Mouse (Mus musculus): ENCODE results near the gene Robo2.

Robo2 gene

DNA sequence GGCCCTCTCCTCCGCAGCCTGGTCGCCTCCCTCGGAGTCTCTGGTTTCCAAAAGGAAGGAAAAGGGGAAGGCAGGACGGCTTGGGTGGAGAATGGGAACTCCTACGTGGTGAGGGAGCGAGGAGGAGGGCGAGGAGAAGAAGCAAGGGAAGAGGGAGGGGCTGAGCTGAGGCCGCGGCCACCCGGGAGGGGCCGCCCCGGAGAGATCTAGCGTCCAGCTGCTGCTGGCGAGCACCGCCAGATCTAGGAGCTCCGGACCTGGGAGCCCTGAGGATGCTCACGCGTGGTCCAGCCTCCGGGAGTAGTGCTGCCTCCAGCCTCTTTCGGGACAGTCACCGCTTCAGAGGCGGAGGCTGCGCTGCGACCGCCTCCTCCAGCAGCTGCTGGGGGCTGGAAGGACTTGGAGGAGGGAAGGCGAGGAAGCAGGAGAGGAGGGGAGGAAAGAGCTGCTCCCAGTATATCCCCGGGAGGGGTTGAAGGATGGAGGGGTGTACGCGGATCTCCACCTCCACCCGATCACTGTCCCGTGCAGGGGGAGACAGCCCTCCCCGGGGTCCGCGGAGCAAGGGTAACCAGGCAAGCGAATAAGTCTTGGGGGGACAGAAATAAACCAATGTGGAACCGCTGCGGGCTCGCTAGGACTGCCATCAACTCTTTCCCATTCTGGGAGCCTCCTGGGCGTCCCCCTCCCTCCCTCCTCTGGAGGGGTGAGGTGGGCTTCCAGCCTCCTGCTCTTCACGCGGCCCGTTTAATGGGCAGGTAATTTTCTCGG, at the start of gene Robo2:
Gene Robo2, minus strand, starts transcription at position 345 of the 771 bp plus-strand sequence.
- in situ Hi-C loops (cut with MseI, MboI) = no loop called here

DNA sequence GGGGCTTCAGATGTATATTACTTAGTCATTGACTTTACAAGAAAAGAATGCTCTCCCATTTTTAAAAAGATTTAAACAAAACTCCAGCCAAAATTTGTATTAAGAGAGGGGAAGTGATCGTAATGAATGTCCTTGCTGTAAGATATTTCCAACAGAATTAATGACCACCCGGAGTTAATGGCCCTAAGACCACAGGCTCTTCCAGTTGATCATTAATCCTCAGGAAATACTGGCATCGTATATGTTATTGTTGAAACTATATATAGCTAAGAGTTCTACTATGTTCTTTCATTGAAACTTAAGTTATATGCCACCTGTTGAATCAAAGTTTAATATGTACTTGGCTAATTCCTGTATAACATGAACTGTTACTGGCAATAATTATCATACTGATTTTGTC, 46.5 kb upstream of the Robo2 start:
- in situ Hi-C loops (cut with MseI, MboI) = no loop called here

DNA sequence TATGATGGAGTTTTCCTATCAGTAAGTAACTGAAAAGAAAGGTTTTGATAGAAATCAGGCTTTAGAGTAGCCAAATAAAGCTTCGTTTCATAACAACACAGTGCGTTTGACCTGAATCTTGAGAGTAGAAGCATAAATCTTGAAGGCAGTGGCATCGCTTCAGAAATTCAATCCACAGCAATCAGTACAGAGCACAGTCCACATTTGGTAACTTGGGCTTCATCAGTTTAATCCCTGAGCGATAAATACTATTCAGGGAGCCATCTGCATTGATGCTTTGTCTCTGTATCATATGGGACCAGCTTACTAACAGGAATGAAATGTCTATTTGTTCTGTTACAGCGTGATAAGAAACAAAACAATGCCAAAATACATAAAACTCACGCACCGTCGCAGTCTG, 46.1 kb upstream of the Robo2 start:
- in situ Hi-C loops (cut with MseI, MboI) = no loop called here

DNA sequence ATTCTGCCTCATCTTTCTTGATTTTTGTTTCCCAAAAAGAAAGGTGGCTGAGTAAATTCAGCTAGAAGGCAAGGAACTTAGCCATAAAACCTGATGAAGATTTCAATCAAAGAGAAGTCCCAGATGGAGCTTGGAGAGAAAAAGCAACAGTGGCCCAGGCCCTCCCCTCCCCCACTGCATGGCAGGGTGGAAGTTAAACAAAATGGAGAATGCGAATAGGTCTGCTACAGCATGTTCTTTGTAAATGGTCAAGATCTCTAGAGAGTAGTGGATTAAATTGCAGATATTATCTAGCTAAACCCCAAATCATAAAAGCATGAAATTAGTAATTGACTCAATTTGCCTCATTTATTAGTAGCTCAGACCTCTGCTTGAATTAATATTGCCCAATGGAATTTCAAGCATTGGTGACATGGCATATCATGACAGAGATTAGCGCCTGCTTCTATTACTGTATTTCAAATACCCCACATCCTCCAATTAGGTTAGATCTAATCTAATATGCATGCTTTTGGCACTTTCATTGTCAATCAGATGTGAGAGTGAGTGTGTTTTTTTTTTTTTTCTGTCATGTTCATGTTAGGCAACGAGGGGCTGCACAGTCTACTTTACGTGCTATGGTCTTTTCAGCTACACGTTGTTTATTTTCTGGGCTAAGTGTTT, 45.3 kb upstream of the Robo2 start:
- in situ Hi-C loops (cut with MseI, MboI) = no loop called here

DNA sequence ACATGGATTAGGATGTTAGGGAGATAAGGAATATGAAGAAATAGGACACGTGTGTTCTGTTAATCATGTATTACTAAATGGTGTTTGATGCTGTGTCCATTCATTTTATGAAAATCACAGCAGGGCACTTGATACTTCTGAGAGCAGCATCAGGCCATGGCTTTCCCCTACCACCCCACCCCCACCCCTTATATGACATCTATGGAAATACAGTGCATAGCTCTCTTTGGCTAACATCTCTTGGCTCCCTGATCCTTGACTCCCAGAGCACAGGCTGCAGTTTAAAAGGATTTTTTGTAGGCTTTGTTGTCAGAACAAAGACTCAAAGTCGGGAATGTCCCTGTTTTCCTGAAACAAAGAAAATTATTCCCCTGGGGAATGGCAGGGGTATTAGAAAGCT, 43.6 kb upstream of the Robo2 start:
- in situ Hi-C loops (cut with MseI, MboI) = no loop called here

DNA sequence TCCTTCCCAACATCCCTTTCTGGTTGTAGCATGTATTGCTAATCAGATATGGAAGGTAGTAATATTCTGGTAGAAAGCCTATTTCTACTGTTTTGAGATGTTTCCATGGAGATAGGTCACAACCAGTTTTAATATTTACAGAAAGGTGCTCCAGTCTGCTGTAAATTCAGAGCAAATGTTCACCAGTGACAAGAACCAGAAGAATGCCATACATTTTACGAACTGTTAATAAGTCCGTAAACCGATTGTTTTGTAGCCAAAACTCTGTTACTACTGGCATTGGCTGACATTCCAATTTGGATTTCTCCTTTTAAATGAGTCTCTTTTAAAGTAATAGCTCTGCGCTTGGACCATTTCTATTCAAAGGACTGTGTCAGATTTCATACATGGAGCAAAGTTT, 36.4 kb upstream of the Robo2 start:
- in situ Hi-C loops (cut with MseI, MboI) = no loop called here

DNA sequence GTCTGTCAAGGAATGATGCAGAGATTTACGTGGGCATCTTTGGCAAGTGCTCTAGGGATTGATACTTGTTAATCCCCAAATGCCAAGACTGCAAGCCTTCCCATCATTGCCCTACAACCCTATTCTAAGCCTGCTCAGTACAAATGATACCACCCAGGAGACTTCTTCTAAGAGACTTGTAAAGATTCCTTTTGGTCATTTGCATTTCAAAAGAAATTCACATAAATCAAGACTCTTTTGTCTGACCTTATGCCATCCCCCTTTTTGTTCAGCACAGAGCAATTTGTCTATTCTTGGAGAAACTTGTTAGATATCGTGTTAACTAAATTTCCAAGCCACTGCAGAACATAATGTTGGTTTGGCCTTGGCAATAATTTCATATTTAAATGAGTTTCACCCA, 15.4 kb upstream of the Robo2 start:
- in situ Hi-C loops (cut with MseI, MboI) = no loop called here

DNA sequence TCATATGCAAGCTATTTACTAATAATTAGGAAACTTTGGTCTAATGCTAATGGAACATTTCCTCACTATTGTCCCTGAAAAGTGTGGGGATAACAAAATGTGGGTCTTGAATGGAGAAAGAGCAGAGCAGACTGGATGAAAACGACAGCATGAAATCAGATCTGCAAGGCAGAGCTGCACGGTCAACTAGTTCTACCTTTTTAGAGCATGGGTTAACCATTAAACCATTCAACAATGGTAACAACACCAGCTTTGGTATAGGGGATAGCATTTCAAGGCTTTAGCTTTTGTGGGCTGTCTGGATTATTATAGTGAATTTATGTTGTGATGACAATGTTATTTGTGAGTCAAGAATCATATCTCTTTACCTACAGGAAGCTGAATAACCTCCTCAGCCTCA, 8.7 kb upstream of the Robo2 start:
- in situ Hi-C loops (cut with MseI, MboI) = no loop called here

DNA sequence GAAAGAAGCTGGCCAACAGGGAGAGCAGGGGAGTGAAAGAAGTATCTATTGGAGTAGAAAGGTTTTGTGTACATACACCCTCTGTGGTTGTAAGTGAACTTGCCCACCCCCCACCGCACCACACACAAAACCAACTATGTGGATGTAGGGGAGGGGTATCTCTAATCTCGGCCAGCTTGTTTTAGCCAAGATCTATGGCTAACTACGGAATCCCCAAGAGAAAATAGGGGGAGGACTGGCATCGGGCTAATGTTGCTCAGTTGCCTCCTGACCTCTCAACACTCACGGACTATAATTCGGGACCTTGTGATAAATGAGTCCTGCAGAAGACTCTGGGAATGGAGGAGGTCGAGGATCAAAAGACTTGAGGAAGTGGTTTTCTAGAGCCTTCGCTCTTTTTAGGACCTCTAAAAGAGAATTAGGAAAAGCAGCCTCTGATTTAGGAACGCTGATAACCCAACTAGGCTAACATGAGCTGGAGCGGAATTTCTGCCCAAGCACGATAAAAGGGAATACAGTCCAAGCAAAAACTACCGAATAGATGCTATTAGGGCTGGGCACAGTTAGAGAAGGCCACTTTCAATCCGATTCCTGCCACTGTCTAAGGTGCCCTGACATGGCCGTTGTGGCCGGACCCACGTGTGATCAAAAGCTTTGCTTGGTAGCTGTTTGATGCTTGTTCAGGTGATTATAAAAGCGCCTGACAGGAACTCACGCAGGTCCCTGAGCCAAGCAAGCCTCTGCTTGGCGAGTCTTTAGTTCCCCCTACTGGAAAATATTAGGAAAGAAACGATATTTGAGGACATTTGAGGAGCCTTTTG, 1.1 kb upstream of the Robo2 start:
- in situ Hi-C loops (cut with MseI, MboI) = no loop called here

DNA sequence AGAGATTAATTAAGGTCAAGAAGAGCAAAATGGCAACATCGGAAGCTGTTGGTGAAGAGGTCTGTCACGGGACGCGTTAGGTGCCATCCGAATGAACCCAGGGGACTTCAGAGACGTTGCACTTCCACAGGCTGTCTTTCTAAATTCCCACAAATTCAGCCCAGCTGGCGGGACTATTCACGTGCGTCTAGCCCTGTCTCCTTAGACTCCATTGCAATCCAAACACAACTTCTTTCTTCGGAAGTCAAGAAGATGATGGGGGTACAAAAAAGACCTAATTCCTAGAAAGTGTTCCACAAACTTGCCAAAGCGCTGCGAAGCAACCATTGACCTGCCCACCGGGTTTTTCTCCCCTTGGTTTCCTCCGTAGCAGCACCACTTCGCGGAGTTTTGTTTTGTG, 604 bp downstream of the Robo2 start:
- in situ Hi-C loops (cut with MseI, MboI) = no loop called here

DNA sequence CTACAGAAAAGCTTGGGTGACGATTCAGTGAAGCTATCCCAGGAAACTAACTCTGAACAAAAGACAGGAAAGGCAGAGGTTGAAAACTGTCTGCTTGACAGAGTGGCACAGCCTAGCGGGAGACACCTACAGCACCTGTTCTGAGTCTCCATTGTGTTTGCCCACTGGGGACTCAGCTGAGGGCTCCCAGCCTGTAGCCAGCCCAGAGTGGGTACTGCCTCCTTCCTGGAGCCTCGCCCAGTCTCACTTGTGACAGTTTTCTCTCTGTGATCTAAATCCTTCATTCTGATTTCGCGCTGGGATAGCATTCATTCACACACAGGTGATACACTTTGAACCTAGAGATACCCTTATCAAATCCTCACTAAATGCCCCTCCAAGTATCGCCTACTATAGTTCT, 1.5 kb downstream of the Robo2 start:
- in situ Hi-C loops (cut with MseI, MboI) = no loop called here

DNA sequence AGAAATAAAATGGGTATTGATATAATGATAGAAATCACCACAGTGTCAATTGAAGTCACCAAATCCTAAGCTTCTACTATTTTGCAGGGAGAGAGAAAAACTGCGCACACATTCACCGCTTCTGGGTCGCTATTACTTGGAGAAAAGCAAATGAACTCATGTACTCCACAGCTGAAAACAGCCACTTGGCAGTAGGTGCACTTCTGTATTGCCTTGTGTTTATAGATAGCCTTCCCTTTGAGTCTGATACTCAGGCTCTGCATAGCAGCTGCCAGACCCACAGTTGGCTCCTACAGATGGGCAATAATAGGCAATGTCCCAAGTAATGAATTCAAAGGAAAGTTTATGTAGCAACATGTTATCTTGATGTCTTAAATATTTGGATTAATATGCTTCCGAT, 2.1 kb downstream of the Robo2 start:
- in situ Hi-C loops (cut with MseI, MboI) = no loop called here

DNA sequence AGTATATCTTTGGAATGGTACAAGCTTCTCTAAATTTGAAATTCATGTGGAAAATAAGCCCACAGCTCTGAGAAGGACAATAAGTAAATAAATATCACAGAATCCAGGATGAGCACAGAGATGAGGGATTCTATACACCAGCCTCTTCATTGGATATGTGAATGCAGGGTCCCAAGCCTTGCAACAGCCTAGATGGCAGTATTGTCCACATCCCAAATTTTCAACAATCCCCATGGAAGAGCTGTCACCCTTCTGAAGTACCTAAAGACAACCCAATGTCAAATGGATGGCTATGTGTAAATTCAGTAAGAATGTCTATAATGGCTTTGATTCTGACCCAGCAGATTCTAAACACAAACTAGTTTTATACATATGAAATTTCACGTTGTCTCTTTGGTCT, 3.1 kb downstream of the Robo2 start:
- in situ Hi-C loops (cut with MseI, MboI) = no loop called here

DNA sequence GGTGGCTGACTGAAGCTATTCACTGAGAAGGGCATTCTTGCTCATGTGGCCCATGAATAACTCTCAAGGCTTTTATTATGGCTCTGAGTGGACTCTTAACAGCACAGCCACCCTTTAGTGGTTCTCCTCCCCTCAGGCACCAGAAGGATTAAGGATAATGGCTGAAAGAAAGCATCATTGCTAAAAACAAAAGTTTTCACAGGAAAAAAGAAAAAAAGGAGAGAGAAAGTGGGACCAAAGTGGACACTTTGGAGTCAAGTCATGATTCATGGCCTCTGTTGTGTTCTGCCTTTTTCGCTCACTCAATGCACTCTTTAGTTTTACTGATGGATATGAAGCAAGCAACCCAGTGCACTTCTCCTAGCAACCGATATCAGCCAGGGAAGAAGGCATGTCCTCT, 14.3 kb downstream of the Robo2 start:
- in situ Hi-C loops (cut with MseI, MboI) = no loop called here

DNA sequence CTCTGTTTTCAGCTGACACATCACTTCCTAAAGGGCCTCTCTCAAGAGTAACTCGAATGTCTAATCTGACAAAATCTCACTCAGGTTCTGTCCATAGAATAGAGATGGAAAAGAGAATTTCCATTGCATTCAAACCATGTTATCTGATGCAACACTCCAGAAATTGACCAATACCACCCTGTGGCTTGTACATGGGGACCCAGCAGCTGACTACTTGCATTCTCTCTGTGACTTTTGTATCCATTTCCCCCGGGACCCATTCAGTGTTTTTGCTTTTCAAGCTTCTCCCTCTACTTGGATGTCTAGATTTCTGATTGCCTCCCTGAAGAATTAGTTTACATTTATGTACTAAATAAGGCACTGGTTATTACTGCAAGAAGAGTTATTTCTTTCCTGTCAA, 15.9 kb downstream of the Robo2 start:
- in situ Hi-C loops (cut with MseI, MboI) = no loop called here

DNA sequence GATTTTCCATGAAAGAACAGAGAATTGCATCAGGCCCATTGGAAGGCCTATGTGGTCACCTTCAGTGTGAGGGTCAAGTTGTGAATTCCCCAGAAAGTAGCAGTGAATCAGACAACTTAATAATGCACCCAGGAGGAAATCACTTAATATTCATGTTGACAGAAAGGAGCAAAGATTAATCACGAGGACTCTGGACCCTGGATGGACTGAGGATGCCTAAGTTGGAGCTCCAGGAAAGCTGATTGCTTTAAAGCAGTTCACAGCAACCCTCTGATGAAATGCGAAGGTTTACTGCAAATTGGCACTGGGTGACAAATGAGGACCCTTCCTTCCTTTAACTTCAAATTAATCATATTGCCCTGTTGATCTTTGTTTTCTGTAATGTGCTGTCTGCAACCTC, 32.2 kb downstream of the Robo2 start:
- in situ Hi-C loops (cut with MseI, MboI) = no loop called here

DNA sequence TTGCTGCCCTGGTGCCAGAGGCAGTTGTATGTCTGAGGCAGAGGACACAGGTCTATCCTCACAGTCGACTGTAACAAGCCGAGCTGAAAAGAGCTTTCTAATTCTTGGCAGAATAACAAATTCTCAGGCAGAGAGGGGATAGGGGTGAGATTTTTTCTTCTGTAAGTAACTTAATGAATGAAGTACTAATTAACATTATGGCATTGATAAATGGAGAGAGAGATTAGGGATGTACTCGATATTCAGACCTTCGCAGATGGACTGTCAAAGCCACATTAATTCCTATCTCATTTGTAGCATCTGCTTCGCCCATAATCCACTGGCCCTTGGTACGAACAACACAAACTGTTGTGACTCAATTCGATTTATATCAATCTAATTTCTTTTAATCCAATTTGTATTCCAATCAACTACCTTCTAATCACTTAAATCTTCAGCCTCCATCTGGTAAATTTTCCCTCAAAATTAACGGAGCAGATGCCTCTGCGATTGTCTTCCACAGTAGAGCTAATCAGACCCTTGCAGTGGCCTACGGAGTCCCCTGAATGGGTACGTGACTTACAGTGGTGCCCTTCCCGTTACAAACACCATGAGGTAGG, 36.2 kb downstream of the Robo2 start:
- in situ Hi-C loops (cut with MseI, MboI) = no loop called here

DNA sequence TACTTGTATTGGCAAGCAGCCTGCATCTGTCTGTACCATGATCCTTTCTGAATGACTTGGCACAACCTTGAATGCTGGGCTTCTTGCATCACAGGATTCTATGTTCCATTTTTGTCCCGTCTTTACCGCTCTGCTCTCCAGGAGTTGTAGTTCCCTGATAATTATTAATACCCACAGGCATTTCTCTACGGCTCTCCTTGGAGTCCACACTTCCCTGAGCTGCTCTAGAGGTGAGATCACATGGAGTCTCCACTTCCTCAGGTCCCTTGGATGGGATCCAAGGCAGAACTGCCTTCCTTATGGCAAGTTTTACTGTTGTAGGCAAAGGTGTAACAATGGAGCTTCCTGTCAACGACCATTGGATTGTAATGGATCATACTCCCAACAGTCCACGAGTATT, 37.1 kb downstream of the Robo2 start:
- in situ Hi-C loops (cut with MseI, MboI) = no loop called here

DNA sequence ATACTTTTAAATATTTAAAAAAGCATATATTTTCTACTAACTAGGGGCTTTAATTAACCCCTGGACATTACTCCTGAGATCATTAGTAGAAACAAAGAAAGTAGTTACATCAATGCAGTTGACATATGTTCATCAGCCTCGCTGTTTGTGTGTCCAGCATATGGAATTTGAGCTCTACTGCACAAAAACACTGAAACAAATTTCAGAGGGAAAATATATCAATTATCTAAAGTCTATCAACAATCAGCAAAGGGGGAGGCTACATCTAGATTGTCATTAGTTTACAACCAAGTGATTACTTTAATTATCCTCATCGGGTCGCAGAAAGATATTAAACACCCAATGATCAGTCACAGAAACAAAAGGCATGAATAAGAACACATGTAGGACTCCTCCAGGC, 38.2 kb downstream of the Robo2 start:
- in situ Hi-C loops (cut with MseI, MboI) = no loop called here

DNA sequence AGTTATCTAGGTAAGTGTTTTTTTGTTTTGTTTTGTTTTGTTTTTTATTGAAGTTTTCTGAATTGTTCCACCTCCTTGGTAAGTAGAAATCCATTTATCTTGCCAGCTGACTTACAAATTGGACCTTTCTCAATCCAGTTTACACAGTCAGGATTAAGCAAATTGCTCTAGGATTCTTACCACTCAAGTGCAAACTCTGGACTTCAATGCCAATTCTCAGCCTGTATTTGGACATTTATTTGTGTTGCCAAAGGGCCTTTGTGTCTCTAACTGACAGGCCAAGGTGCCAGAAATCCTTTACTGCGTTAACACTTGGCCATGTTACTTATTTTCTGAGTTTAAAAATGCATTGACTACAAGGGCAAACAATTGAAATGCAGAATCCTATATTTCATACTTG, 38.7 kb downstream of the Robo2 start:
- in situ Hi-C loops (cut with MseI, MboI) = no loop called here

DNA sequence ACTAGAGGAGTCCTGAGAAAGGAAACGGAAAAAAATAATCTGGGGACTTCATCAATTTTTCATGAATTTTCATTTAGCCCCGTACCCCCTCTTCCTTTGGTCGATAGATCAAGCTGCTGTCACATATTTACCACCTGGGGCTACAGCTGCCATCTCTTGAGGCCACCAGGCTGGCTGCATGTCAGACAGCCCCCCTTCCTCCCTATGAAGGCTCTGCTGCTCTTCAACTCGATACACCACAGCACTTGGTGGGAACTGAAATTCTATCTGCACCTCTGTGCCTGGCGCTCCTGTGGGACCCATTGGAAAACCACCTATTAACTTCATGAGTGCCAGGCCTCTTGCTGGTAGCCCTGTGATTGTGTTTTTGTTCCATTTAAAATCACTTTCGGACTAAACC, 63.2 kb downstream of the Robo2 start:
- in situ Hi-C loops (cut with MseI, MboI) = no loop called here

DNA sequence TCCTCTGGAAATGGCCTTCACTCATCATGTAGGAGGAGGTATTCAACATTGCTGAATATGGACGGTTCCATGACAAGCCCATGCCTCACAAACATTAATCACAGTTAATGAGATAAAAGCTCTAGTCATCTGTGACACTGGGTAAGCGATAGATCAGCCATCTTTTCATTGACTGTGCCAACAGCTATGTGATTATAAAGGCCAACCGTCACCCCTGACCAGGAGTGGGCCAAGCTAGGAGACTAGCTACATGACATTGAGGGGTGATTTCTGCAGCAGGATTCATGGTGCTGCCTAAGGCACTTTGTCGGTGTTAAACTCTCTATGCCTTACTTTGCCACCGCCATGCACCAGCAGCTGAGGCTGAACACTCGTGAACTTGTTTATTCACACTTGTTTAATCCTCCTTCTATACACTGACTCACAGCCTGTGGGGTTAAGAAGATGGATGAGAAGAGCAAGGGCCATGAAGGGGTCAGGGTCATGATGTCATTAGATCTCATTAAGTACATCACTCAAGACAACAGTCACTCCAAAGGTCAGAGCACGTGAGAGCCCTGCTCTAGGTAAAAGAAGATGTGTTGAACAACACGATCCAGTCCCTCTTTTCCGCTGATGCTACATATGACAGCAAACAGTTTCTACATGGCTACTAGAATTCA, 72.5 kb downstream of the Robo2 start:
- in situ Hi-C loops (cut with MseI, MboI) = no loop called here

All from mouse trophoblast stem cell (cell line).